Mouse (Mus musculus) E14TG2a.4 (cell line): ENCODE data around the gene Pdzd2.

Experiments used
- CTCF ChIP-seq: conservative IDR thresholded peaks from 2 replicates; pipeline ENCODE4 v1.5.1; 2014; ENCODE audit warnings: low read length
- POU5F1 ChIP-seq: IDR thresholded peaks from 2 replicates; pipeline ENCODE4 v1.6.1; 2014; ENCODE audit warnings: low read length, borderline replicate concordance

DNA sequence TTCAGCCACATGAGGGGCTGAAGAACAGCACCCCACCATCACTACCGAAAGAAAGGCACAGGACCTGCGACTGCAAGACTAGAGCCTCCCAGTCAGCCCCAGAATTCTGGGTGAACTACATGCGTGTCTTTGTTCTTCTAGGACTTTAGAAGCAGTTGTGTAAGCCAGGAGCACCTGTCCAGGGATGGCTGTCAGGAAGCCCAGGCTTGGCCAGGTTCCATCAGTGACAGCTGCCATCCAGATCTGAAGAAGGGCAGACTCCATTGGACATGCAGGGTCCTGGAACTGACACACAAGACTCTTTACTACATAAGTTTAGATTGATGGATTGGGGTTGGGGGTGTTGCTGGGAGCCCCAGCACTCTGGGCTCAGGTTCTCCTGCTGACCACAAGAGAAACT is 29.7 kb downstream of the Pdzd2 start:
- TF ChIP-seq CTCF (no peak), POU5F1 (no peak)
